Mouse (Mus musculus): ENCODE data around the gene Pdzd9. TPM values are rescaled to one million over a fixed set of nuclear protein-coding genes. Genes with fewer than 3 reads are reported as not detected.
A peak's percentile ranks its signal among the peaks of the same experiment; 100 is the strongest.

Gene Pdzd9
- polyA plus RNA-seq, 1 experiment from 2014 or later: 0.52 TPM

- WGBS: 68% methylated on average over 6 of the region's 6 CpGs
- H3K4me1 ChIP-seq: peaks cover 15% of the 10 kb centered on the region
- no peak overlapping the region for H3K4me3 ChIP-seq (replicated peaks)
- H3K9me3 ChIP-seq (replicated peaks): no peaks in the 10 kb centered on the region
- peak overlapping the region; percentile 23; the same call in 1 of the 2 replicates for H3K27ac ChIP-seq
- no peak overlapping the region for H3K4me2 ChIP-seq
- H3K27me3 ChIP-seq: no peaks in the 10 kb centered on the region
- H3K36me3 ChIP-seq: no peaks in the 10 kb centered on the region
- H3K9ac ChIP-seq: no peak overlapping the region
- no peak for ATAC-seq (replicated peaks; ENCODE audit: low FRiP score)
Measured at GRCm38 (mm10) chr7:120685227-120685626, 15.1 kb upstream of the Pdzd9 start.

GRCm38 (mm10) chr7:120684731-120685161 lies 14.6 kb upstream of the Pdzd9 start:
- no peak overlapping the region for H3K4me2 ChIP-seq

GRCm38 (mm10) chr7:120682002-120682401 lies 11.9 kb upstream of the Pdzd9 start:
- WGBS: 70% methylated on average over 4 of the region's 4 CpGs
- Histone ChIP-seq H3K36me3 (no peaks in the 10 kb centered on the region), H3K27ac (no peak overlapping the region), H3K4me1 (peaks cover 33% of the 10 kb centered on the region), H3K9me3 (replicated peaks) (no peaks in the 10 kb centered on the region), H3K27me3 (no peaks in the 10 kb centered on the region), H3K4me3 (replicated peaks) (no peak overlapping the region), H3K9ac (no peak overlapping the region), H3K4me2 (no peak overlapping the region)
- ATAC-seq (replicated peaks; ENCODE audit: low FRiP score): no peak

More at GRCm38 (mm10) chr7:120684731-120685161, 14.6 kb upstream of the Pdzd9 start:
- no peaks in the 10 kb centered on the region for H3K36me3 ChIP-seq
- no peaks in the 10 kb centered on the region for H3K9me3 ChIP-seq (replicated peaks)
- no peak overlapping the region for H3K4me3 ChIP-seq (replicated peaks)
- H3K4me1 ChIP-seq: peaks cover 15% of the 10 kb centered on the region
- no peak overlapping the region for H3K27ac ChIP-seq
- ATAC-seq (replicated peaks; ENCODE audit: low FRiP score): no peak
- WGBS: 68% methylated on average over 2 of the region's 2 CpGs
- no peaks in the 10 kb centered on the region for H3K27me3 ChIP-seq
- no peak overlapping the region for H3K9ac ChIP-seq

GRCm38 (mm10) chr7:120679023-120679422 lies 8.9 kb upstream of the Pdzd9 start:
- Histone ChIP-seq H3K9ac (0 out of 2 replicates have a peak overlapping the region, but pooled peaks have one; percentile 10), H3K4me3 (replicated peaks) (peak overlapping the region; percentile 92), H3K27ac (0 out of 2 replicates have a peak overlapping the region, but pooled peaks have one; percentile 2), H3K36me3 (no peaks in the 10 kb centered on the region), H3K9me3 (replicated peaks) (no peaks in the 10 kb centered on the region), H3K27me3 (no peaks in the 10 kb centered on the region), H3K4me1 (peaks cover 26% of the 10 kb centered on the region), H3K4me2 (peak overlapping the region; percentile 88)
- WGBS: 45% methylated on average over 8 of the region's 8 CpGs
- ATAC-seq (replicated peaks; ENCODE audit: low FRiP score): no peak

GRCm38 (mm10) chr7:120677764-120678531 lies 7.8 kb upstream of the Pdzd9 start:
- WGBS: 1% methylated on average over 42 of the region's 42 CpGs
- H3K4me1 ChIP-seq: peaks cover 26% of the 10 kb centered on the region
- H3K36me3 ChIP-seq: no peaks in the 10 kb centered on the region
- no peaks in the 10 kb centered on the region for H3K27me3 ChIP-seq
- peak; percentile 43 for ATAC-seq (replicated peaks; ENCODE audit: low FRiP score)
- H3K27ac ChIP-seq: peak overlapping the region; percentile 66; the same call in 1 of the 2 replicates
- H3K4me2 ChIP-seq: peak overlapping the region; percentile 88
- peak overlapping the region; percentile 92 for H3K4me3 ChIP-seq (replicated peaks)
- H3K9ac ChIP-seq: peak overlapping the region; percentile 89
- H3K9me3 ChIP-seq (replicated peaks): no peaks in the 10 kb centered on the region

- Histone ChIP-seq H3K36me3 (no peaks in the 10 kb centered on the region), H3K9me3 (replicated peaks) (no peaks in the 10 kb centered on the region), H3K4me2 (peak within 1 kb of the TSS; percentile 88), H3K27ac (peak within 1 kb of the TSS; percentile 77), H3K27me3 (no peaks in the 10 kb centered on the region), H3K4me3 (replicated peaks) (peak within 1 kb of the TSS; percentile 92), H3K9ac (peak within 1 kb of the TSS; percentile 89), H3K4me1 (peaks cover 26% of the 10 kb centered on the region)
- WGBS: under 1% methylated on average over 41 of the region's 44 CpGs
- peak; percentile 98 for ATAC-seq (replicated peaks; ENCODE audit: low FRiP score)
Measured at GRCm38 (mm10) chr7:120677001-120677643, 7.0 kb upstream of the Pdzd9 start, which contains the start of gene Mosmo. Gene Mosmo (plus strand): TSS chr7:120677618.

- ATAC-seq (replicated peaks; ENCODE audit: low FRiP score): no peak
- Histone ChIP-seq H3K27ac (no peak overlapping the region), H3K27me3 (no peaks in the 10 kb centered on the region), H3K4me1 (peaks cover 5% of the 10 kb centered on the region), H3K4me3 (replicated peaks) (no peak overlapping the region), H3K4me2 (no peak overlapping the region), H3K9me3 (replicated peaks) (no peaks in the 10 kb centered on the region), H3K9ac (no peak overlapping the region), H3K36me3 (no peaks in the 10 kb centered on the region)
- WGBS: 63% methylated on average over 2 of the region's 2 CpGs
Measured at GRCm38 (mm10) chr7:120671271-120671670, 1.1 kb upstream of the Pdzd9 start.

GRCm38 (mm10) chr7:120662079-120662478 lies 8.1 kb downstream of the Pdzd9 start:
- H3K9me3 ChIP-seq (replicated peaks): no peaks in the 10 kb centered on the region
- no peak overlapping the region for H3K4me3 ChIP-seq (replicated peaks)
- H3K4me1 ChIP-seq: no peaks in the 10 kb centered on the region
- ATAC-seq (replicated peaks; ENCODE audit: low FRiP score): no peak
- no peaks in the 10 kb centered on the region for H3K27me3 ChIP-seq
- WGBS: 91% methylated on average over 4 of the region's 4 CpGs
- no peak overlapping the region for H3K9ac ChIP-seq
- no peak overlapping the region for H3K4me2 ChIP-seq
- no peak overlapping the region for H3K27ac ChIP-seq
- H3K36me3 ChIP-seq: peaks cover 34% of the 10 kb centered on the region

- 85% methylated on average over 2 of the region's 2 CpGs for WGBS
- H3K36me3 ChIP-seq: peaks cover 93% of the 10 kb centered on the region
- no peaks in the 10 kb centered on the region for H3K27me3 ChIP-seq
- H3K4me2 ChIP-seq: no peak overlapping the region
- H3K4me3 ChIP-seq (replicated peaks): no peak overlapping the region
- H3K9ac ChIP-seq: no peak overlapping the region
- no peak for ATAC-seq (replicated peaks; ENCODE audit: low FRiP score)
- no peaks in the 10 kb centered on the region for H3K9me3 ChIP-seq (replicated peaks)
- no peaks in the 10 kb centered on the region for H3K4me1 ChIP-seq
- H3K27ac ChIP-seq: no peak overlapping the region
Measured at GRCm38 (mm10) chr7:120647849-120648248, 22.3 kb downstream of the Pdzd9 start.

- no peak overlapping the region for H3K4me2 ChIP-seq
- peaks cover 89% of the 10 kb centered on the region for H3K36me3 ChIP-seq
- no peaks in the 10 kb centered on the region for H3K4me1 ChIP-seq
- H3K4me3 ChIP-seq (replicated peaks): no peak overlapping the region
- no peaks in the 10 kb centered on the region for H3K27me3 ChIP-seq
- 73% methylated on average over 4 of the region's 4 CpGs for WGBS
- H3K9ac ChIP-seq: no peak overlapping the region
- H3K9me3 ChIP-seq (replicated peaks): no peaks in the 10 kb centered on the region
- no peak for ATAC-seq (replicated peaks; ENCODE audit: low FRiP score)
- no peak overlapping the region for H3K27ac ChIP-seq
Measured at GRCm38 (mm10) chr7:120643217-120643616, 26.9 kb downstream of the Pdzd9 start.

GRCm38 (mm10) chr7:120635821-120636220 lies 34.3 kb downstream of the Pdzd9 start:
- peak overlapping the region; percentile 97 for H3K4me3 ChIP-seq (replicated peaks)
- peak overlapping the region; percentile 77 for H3K4me2 ChIP-seq
- WGBS: 3% methylated on average over 11 of the region's 11 CpGs
- no peaks in the 10 kb centered on the region for H3K27me3 ChIP-seq
- H3K27ac ChIP-seq: peak overlapping the region; percentile 97
- no peaks in the 10 kb centered on the region for H3K9me3 ChIP-seq (replicated peaks)
- peaks cover 14% of the 10 kb centered on the region for H3K4me1 ChIP-seq
- peaks cover 35% of the 10 kb centered on the region for H3K36me3 ChIP-seq
- ATAC-seq (replicated peaks; ENCODE audit: low FRiP score): no peak
- H3K9ac ChIP-seq: peak overlapping the region; percentile 92

GRCm38 (mm10) chr7:120635362-120635781 lies 34.8 kb downstream of the Pdzd9 start:
- Histone ChIP-seq H3K9me3 (replicated peaks) (no peaks in the 10 kb centered on the region), H3K27ac (peak overlapping the region; percentile 97), H3K36me3 (peaks cover 31% of the 10 kb centered on the region), H3K9ac (peak overlapping the region; percentile 92), H3K4me3 (replicated peaks) (peak overlapping the region; percentile 97), H3K27me3 (no peaks in the 10 kb centered on the region), H3K4me2 (peak overlapping the region; percentile 77), H3K4me1 (peaks cover 14% of the 10 kb centered on the region)
- peak; percentile 86 for ATAC-seq (replicated peaks; ENCODE audit: low FRiP score)
- WGBS: under 1% methylated on average over 32 of the region's 32 CpGs

Measured in kidney, embryonic 15.5 days (tissue).